Mouse (Mus musculus): Measurements from ENCODE around the gene Pdcd6ip. TPM values are rescaled to one million over a fixed set of nuclear protein-coding genes. Genes with fewer than 3 reads are reported as not detected.

Pdcd6ip gene
- polyA plus RNA-seq, 1 experiment from 2014 or later = 75.9 TPM

DNA sequence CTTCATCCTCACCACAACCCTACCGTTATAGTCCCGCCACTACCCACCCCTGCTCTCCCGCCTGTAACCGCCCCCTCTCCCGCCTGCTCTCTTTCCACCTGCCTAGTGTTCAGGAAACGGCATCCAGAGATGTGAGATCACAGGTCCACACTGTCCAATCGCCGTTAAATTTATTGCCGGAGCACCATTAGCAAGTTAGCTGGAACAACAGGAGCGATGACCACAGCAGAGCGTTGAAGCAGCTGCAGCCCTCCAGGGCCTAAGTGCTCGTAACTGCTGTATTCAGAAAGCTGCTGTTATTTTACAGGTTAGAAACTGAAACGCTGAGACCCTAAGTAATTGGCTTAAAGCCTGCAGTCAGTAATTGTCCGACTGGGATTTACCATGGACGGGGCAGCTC lies 64.4 kb downstream of the Pdcd6ip start:
- no peaks in the 10 kb centered on the region for H3K9me3 ChIP-seq
- no peaks in the 10 kb centered on the region for H3K4me1 ChIP-seq
- no peaks in the 10 kb centered on the region for H3K27me3 ChIP-seq
- no peak for ATAC-seq (ENCODE audit: borderline replicate concordance, extremely low read depth, low FRiP score, low TSS enrichment)
- no peak overlapping the region for H3K4me2 ChIP-seq
- no peak overlapping the region for H3K4me3 ChIP-seq
- H3K9ac ChIP-seq = no peak overlapping the region
- no peak overlapping the region for H3K27ac ChIP-seq
- H3K36me3 ChIP-seq = no peaks in the 10 kb centered on the region
- WGBS = 83% methylated on average over 14 of the region's 15 CpGs

DNA sequence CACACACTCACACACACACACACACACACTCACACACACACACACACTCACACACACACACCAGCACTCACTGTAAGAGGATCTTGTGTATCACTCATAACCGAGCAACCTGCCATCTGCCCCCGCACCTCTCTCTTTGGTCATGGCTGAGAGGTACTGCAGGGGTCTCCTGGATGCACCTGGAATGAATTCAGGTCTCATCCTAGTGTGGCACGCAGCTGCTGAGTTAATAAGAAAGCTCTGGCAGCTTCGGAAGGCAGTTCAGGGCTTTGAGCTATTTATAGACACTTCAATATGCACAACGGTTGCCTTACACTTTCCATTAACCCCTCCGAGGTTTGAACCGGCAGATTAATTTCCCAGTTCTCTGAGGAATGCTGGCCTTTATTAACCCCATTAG lies 73.1 kb downstream of the Pdcd6ip start:
- Histone ChIP-seq H3K27me3 (no peaks in the 10 kb centered on the region), H3K9ac (no peak overlapping the region), H3K36me3 (no peaks in the 10 kb centered on the region), H3K27ac (no peak overlapping the region), H3K4me3 (no peak overlapping the region), H3K4me2 (no peak overlapping the region), H3K9me3 (no peaks in the 10 kb centered on the region), H3K4me1 (no peaks in the 10 kb centered on the region)
- ATAC-seq (ENCODE audit: borderline replicate concordance, extremely low read depth, low FRiP score, low TSS enrichment) = no peak
- WGBS = 51% methylated on average over 7 of the region's 7 CpGs

DNA sequence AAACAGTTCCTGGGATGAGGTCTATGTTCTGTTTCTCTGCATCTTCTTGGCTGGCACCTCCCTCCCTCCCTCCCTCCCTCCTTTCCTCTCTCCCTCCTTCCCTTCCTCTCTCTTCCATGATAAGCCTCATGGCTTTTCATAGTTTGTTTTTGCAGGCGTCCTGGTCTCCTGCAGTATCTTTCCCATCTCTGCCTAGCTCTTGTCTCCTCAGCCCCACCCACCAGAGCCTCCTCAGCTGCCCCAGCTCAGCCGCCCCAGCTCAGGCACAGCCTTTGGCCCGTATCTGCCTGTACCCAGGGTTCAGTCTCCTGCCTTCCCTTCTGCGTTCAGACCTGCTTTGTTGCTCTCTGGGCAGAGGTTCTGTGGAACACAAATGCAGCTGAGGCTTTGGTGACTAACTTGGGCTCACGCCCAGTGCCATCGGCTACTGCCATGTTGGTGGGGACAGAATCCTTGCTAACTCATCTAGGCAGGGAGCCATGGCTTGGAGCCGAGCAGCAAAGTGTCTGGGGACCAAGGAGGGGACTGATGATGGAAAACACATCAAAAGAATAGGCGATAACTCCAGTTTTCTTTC lies 74.8 kb downstream of the Pdcd6ip start:
- Histone ChIP-seq H3K27me3 (no peaks in the 10 kb centered on the region), H3K4me3 (no peak overlapping the region), H3K27ac (no peak overlapping the region), H3K4me2 (no peak overlapping the region), H3K36me3 (no peaks in the 10 kb centered on the region), H3K9ac (no peak overlapping the region), H3K4me1 (no peaks in the 10 kb centered on the region), H3K9me3 (no peaks in the 10 kb centered on the region)
- no peak for ATAC-seq (ENCODE audit: borderline replicate concordance, extremely low read depth, low FRiP score, low TSS enrichment)
- 56% methylated on average over 8 of the region's 8 CpGs for WGBS

DNA sequence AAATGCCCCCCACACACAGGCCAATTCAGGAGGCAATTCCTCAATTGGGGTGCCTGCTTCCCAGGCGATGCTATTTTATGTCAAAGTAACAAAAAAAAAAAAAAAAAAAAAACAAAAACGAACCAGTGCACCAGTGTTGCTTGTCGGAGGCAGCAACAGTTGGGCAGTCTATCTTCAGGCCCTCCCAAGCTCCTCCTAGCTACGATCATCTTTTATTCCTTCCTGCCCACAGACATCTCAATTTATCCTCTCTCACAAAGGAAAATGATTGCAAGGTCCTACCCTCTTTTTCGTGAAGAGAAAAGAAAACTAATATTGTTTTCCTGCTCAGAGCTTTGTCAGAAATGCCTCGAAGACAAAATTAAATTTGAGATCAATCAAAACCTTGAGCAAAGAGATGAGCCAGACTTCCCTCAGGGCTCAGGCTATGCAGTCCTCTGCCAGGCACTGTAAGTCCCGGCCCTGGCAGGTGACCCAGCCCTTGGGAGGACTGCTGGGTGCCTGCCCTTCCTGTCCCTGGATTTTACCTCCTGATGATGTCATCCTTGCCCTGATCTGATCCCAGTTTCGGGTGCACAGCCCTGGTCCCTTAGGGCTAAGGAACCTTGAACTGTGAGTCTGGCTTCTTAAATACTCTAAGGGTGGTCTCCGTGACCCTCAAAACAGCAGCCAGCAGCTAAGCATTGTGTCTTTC lies 75.6 kb downstream of the Pdcd6ip start:
- Histone ChIP-seq H3K9ac (no peak overlapping the region), H3K4me2 (no peak overlapping the region), H3K4me1 (no peaks in the 10 kb centered on the region), H3K27ac (no peak overlapping the region), H3K27me3 (no peaks in the 10 kb centered on the region), H3K9me3 (no peaks in the 10 kb centered on the region), H3K4me3 (no peak overlapping the region), H3K36me3 (no peaks in the 10 kb centered on the region)
- no peak for ATAC-seq (ENCODE audit: borderline replicate concordance, extremely low read depth, low FRiP score, low TSS enrichment)
- WGBS = 66% methylated on average over 9 of the region's 9 CpGs

DNA sequence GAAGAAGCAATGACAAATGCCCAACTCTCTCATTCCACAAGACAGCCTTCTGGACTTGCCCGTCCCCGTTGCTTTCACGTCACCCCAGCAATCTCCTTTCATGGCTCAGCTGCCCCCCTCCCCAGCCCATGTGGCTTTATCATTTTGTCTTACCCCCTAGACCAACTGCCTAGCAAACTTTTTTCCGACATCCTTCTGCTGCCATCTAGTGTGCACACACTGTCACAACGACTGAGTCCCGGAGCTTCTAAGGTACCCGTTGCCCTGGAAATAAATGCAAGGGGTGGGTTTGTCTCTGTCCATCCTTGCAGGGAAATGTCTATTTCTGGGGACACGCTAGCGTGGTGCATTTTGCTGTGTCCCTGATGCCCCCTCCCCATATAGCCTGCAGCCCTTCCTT lies 78.4 kb downstream of the Pdcd6ip start:
- WGBS = 10% methylated on average over 9 of the region's 9 CpGs
- no peak for ATAC-seq (ENCODE audit: borderline replicate concordance, extremely low read depth, low FRiP score, low TSS enrichment)
- Histone ChIP-seq H3K9me3 (no peaks in the 10 kb centered on the region), H3K4me3 (no peak overlapping the region), H3K9ac (no peak overlapping the region), H3K27me3 (no peaks in the 10 kb centered on the region), H3K36me3 (no peaks in the 10 kb centered on the region), H3K27ac (no peak overlapping the region), H3K4me2 (no peak overlapping the region), H3K4me1 (no peaks in the 10 kb centered on the region)

DNA sequence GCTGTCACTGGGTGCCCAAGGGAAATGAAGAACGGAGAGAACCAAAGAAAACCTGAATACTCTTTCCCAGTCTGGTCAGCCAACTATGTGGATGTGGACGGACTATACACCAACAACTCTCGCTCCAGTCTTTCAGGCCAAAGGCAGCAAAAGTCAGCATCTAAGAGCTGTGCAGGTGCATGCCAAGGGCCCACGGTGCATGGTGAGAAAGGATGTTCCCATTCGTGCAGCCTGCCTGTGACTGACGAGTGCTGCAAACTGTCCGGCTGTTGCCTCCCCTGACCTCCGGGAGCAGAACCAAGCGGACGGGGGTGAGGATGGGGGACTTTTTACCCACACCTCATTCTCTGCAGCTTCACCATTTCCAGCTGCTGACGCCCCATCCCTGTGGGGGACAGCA lies 78.9 kb downstream of the Pdcd6ip start:
- Histone ChIP-seq H3K27ac (no peak overlapping the region), H3K27me3 (no peaks in the 10 kb centered on the region), H3K4me3 (no peak overlapping the region), H3K4me2 (no peak overlapping the region), H3K9me3 (no peaks in the 10 kb centered on the region), H3K4me1 (no peaks in the 10 kb centered on the region), H3K36me3 (no peaks in the 10 kb centered on the region), H3K9ac (no peak overlapping the region)
- ATAC-seq (ENCODE audit: borderline replicate concordance, extremely low read depth, low FRiP score, low TSS enrichment) = no peak
- 74% methylated on average over 11 of the region's 11 CpGs for WGBS

DNA sequence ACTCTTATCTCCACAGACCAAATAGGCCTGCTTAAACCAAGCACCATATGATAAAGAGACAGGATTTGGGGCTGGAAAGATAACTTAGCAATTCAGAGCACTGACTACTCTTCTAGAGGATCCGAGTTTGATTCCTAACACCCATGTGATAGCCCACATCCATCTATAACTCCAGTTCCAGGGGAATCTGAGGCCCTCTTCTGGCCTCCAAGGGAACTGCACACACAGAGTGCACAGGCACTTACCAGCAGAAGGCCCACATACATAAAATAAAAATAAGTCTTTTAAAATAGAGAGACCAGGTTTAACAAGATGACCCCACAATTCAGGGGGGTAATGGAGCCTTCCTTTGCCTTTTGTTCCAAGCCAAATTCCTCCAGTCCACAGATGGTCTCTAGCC lies 79.3 kb downstream of the Pdcd6ip start:
- WGBS = 80% methylated on average over 1 of the region's 1 CpGs
- no peaks in the 10 kb centered on the region for H3K36me3 ChIP-seq
- no peak overlapping the region for H3K27ac ChIP-seq
- no peaks in the 10 kb centered on the region for H3K27me3 ChIP-seq
- no peak overlapping the region for H3K4me3 ChIP-seq
- H3K9ac ChIP-seq = no peak overlapping the region
- H3K4me2 ChIP-seq = no peak overlapping the region
- ATAC-seq (ENCODE audit: borderline replicate concordance, extremely low read depth, low FRiP score, low TSS enrichment) = no peak
- H3K4me1 ChIP-seq = no peaks in the 10 kb centered on the region
- H3K9me3 ChIP-seq = no peaks in the 10 kb centered on the region

DNA sequence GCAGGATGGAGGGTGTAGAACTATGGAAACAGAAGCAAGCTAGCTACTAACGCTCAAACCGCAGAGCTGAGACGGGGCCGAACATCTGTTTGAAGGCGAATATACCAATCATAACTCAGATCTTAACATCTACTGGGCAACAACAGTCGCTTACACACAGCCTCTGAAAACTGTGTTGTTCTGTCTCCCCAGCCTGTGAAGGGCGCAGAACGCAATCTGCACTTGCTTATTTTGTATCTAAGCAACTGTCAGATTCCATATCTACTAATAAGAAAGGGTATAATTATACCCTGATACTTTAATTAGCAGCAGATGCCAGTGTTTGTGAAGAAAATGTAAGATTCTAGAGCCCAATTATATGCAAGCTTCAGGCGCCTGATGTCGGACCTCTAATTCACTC lies 81.3 kb downstream of the Pdcd6ip start:
- no peak overlapping the region for H3K9ac ChIP-seq
- H3K36me3 ChIP-seq = no peaks in the 10 kb centered on the region
- no peaks in the 10 kb centered on the region for H3K27me3 ChIP-seq
- H3K4me3 ChIP-seq = no peak overlapping the region
- WGBS = 91% methylated on average over 10 of the region's 10 CpGs
- no peak overlapping the region for H3K4me2 ChIP-seq
- H3K4me1 ChIP-seq = no peaks in the 10 kb centered on the region
- no peak for ATAC-seq (ENCODE audit: borderline replicate concordance, extremely low read depth, low FRiP score, low TSS enrichment)
- no peak overlapping the region for H3K27ac ChIP-seq
- no peaks in the 10 kb centered on the region for H3K9me3 ChIP-seq

DNA sequence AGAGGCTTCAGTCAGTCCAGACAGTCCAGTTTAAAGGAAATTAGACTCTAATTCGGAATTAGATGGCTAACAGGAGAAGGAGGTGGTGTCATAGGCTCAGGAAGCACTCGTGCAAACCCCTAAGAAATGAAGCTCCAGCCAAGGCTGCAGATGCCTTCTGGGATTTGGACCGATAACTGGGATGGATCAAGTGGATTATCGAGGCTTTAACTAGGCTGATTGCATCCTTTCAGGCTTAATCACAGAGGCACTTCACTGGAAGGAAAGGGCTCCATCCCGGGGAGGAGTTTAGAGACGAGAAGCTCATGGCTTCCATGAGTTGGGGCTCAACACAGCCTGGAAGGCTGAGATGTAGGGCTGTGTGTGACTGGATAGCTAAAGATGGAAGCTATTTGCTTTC lies 84.0 kb downstream of the Pdcd6ip start:
- H3K4me3 ChIP-seq = no peak overlapping the region
- H3K9ac ChIP-seq = no peak overlapping the region
- H3K27me3 ChIP-seq = no peaks in the 10 kb centered on the region
- no peak overlapping the region for H3K4me2 ChIP-seq
- H3K4me1 ChIP-seq = no peaks in the 10 kb centered on the region
- H3K27ac ChIP-seq = no peak overlapping the region
- WGBS = 75% methylated on average over 6 of the region's 6 CpGs
- no peak for ATAC-seq (ENCODE audit: borderline replicate concordance, extremely low read depth, low FRiP score, low TSS enrichment)
- no peaks in the 10 kb centered on the region for H3K9me3 ChIP-seq
- H3K36me3 ChIP-seq = no peaks in the 10 kb centered on the region

DNA sequence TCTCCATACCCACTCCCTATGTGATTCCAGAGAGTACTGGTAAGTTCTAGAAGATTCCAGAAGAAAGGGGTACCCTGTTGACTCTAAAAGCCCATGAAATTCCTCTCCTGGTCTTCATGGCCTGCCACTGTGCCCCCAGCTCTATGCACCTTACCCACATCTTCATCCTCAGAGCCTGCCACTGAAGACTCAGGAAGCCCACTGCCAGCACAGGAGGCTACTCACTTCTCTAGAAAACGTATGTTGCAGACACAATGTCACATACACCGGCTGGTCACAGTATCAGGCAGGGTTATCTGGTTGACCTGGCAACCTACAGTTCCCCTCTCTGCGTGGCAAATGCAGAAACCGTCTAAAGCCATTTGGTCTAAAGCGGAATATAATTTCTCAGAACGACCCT lies 91.0 kb downstream of the Pdcd6ip start:
- no peak overlapping the region for H3K4me3 ChIP-seq
- no peaks in the 10 kb centered on the region for H3K27me3 ChIP-seq
- no peak overlapping the region for H3K4me2 ChIP-seq
- no peak for ATAC-seq (ENCODE audit: borderline replicate concordance, extremely low read depth, low FRiP score, low TSS enrichment)
- 68% methylated on average over 6 of the region's 6 CpGs for WGBS
- H3K9ac ChIP-seq = no peak overlapping the region
- H3K36me3 ChIP-seq = no peaks in the 10 kb centered on the region
- H3K27ac ChIP-seq = no peak overlapping the region
- H3K4me1 ChIP-seq = no peaks in the 10 kb centered on the region
- H3K9me3 ChIP-seq = no peaks in the 10 kb centered on the region

DNA sequence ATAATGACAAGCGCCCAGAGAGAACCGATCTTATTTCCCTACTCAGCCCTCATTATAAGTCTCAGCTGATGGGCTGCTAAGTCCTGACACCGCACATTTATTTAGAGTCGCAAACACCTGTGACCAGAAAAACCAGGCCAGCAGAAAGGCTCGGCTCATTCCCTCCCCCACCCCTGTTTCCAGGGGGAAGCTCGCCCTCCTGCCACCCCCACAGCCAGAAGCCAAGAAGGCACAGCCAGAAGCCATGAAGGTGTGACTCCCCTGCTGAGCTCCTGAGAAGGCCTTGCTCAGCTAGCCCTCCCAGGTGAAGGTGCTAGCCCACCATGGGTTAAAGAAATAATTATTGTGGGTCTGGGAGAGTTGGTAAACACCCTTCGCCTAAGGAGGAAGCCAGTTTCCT lies 97.3 kb downstream of the Pdcd6ip start:
- Histone ChIP-seq H3K9ac (no peak overlapping the region), H3K9me3 (no peaks in the 10 kb centered on the region), H3K4me3 (no peak overlapping the region), H3K4me1 (no peaks in the 10 kb centered on the region), H3K27me3 (no peaks in the 10 kb centered on the region), H3K4me2 (no peak overlapping the region), H3K27ac (no peak overlapping the region), H3K36me3 (no peaks in the 10 kb centered on the region)
- 39% methylated on average over 7 of the region's 7 CpGs for WGBS
- ATAC-seq (ENCODE audit: borderline replicate concordance, extremely low read depth, low FRiP score, low TSS enrichment) = no peak

DNA sequence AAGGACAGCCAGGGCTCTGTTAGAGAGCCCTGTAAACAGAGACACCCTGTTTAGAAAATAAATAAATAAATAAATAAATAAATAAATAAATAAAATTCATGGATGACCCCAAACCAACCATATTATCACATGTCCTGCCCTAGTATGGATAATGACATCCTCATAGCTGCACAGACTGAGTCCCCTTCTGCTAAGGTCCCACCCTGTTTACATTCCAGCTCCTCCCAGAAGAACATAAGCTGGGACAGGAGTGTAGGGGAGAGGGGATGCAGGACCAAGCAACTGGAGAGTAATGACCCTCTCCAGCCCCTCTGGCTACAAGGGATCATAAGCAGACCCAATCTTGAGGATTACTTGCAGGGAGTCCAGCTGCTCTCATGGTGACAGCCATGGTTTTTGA lies 105.9 kb downstream of the Pdcd6ip start:
- no peak overlapping the region for H3K9ac ChIP-seq
- H3K27me3 ChIP-seq = no peaks in the 10 kb centered on the region
- no peak for ATAC-seq (ENCODE audit: borderline replicate concordance, extremely low read depth, low FRiP score, low TSS enrichment)
- no peak overlapping the region for H3K4me2 ChIP-seq
- H3K4me3 ChIP-seq = no peak overlapping the region
- H3K27ac ChIP-seq = no peak overlapping the region
- no peaks in the 10 kb centered on the region for H3K4me1 ChIP-seq
- no peaks in the 10 kb centered on the region for H3K9me3 ChIP-seq
- H3K36me3 ChIP-seq = no peaks in the 10 kb centered on the region
